Mouse (Mus musculus): Measurements from ENCODE around the gene Gp1bb. TPM values are rescaled to one million over a fixed set of nuclear protein-coding genes. Genes with fewer than 3 reads are reported as not detected.

Gene Gp1bb
- polyA plus RNA-seq, 1 experiment: 84.3 TPM

DNA sequence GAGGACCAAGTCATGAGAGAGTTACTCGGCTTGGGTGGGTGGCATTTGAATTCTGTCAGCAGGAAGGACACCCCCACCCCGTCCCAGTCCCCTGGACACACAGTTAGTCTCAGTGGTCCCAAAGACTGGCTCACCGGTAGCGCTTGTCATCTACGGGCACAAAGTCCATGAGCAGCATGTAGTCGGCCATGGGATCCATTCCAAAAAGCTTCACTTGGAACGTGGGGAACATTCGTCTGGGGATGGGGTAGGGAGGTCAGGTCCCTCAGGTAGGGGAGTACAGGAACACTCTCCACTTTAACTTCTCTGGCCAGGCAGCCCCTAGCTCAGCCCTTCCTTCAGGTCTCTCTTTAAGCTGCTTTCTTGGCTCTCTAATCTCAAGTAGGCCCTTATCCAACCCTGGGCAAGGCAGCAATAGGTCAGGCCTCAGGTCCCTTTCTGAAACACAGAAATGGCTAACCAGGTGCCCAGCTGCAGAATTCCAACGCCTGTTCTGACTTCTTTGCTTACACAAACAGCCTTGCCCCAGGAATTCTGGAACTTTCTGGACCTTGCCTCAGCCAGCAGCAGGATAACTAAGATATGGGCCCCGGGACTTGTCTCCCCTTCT, 37.2 kb downstream of the Gp1bb start:
- H3K4me3 ChIP-seq (replicated peaks; ENCODE audit: control insufficient read depth, low read depth, low read length): no peak overlapping the region
- WGBS: 70% methylated on average over 10 of the region's 10 CpGs
- no peak overlapping the region for H3K27ac ChIP-seq (ENCODE audit: control insufficient read depth, insufficient read depth, low read depth, low read length, poor library complexity)
- TF ChIP-seq CTCF (IDR thresholded peaks at IDR 0.05; ENCODE audit: control insufficient read depth, insufficient read depth, low read length) (no peak), POLR2A (IDR thresholded peaks at IDR 0.05; ENCODE audit: borderline replicate concordance, control insufficient read depth, low read depth, low read length) (no peak)
- H3K4me1 ChIP-seq (ENCODE audit: control insufficient read depth, insufficient read depth, low read length): no peaks in the 10 kb centered on the region

GRCm38 (mm10) chr16:18583673-18584357, 38.4 kb downstream of the Gp1bb start:
- 66% methylated on average over 10 of the region's 10 CpGs for WGBS
- Histone ChIP-seq H3K27ac (ENCODE audit: control insufficient read depth, insufficient read depth, low read depth, low read length, poor library complexity) (no peak overlapping the region), H3K4me3 (replicated peaks; ENCODE audit: control insufficient read depth, low read depth, low read length) (no peak overlapping the region), H3K4me1 (ENCODE audit: control insufficient read depth, insufficient read depth, low read length) (no peaks in the 10 kb centered on the region)
- no peak for TF ChIP-seq CTCF (IDR thresholded peaks at IDR 0.05; ENCODE audit: control insufficient read depth, insufficient read depth, low read length)
- no peak for TF ChIP-seq POLR2A (IDR thresholded peaks at IDR 0.05; ENCODE audit: borderline replicate concordance, control insufficient read depth, low read depth, low read length)

- no peak overlapping the region for H3K27ac ChIP-seq (ENCODE audit: control insufficient read depth, insufficient read depth, low read depth, low read length, poor library complexity)
- H3K4me3 ChIP-seq (replicated peaks; ENCODE audit: control insufficient read depth, low read depth, low read length): no peak overlapping the region
- 61% methylated on average over 10 of the region's 10 CpGs for WGBS
- no peaks in the 10 kb centered on the region for H3K4me1 ChIP-seq (ENCODE audit: control insufficient read depth, insufficient read depth, low read length)
- TF ChIP-seq POLR2A (IDR thresholded peaks at IDR 0.05; ENCODE audit: borderline replicate concordance, control insufficient read depth, low read depth, low read length) (no peak), CTCF (IDR thresholded peaks at IDR 0.05; ENCODE audit: control insufficient read depth, insufficient read depth, low read length) (no peak)
Measured at GRCm38 (mm10) chr16:18583169-18583568, 39.0 kb downstream of the Gp1bb start.

- no peak overlapping the region for H3K4me3 ChIP-seq (replicated peaks; ENCODE audit: control insufficient read depth, low read depth, low read length)
- 4% methylated on average over 67 of the region's 67 CpGs for WGBS
- H3K27ac ChIP-seq (ENCODE audit: control insufficient read depth, insufficient read depth, low read depth, low read length, poor library complexity): no peak overlapping the region
- TF ChIP-seq CTCF (IDR thresholded peaks at IDR 0.05; ENCODE audit: control insufficient read depth, insufficient read depth, low read length): no peak
- no peak for TF ChIP-seq POLR2A (IDR thresholded peaks at IDR 0.05; ENCODE audit: borderline replicate concordance, control insufficient read depth, low read depth, low read length)
- no peaks in the 10 kb centered on the region for H3K4me1 ChIP-seq (ENCODE audit: control insufficient read depth, insufficient read depth, low read length)
Measured at GRCm38 (mm10) chr16:18582426-18583148, 39.6 kb downstream of the Gp1bb start.

- H3K27ac ChIP-seq (ENCODE audit: control insufficient read depth, insufficient read depth, low read depth, low read length, poor library complexity): no peak overlapping the region
- no peak overlapping the region for H3K4me3 ChIP-seq (replicated peaks; ENCODE audit: control insufficient read depth, low read depth, low read length)
- TF ChIP-seq POLR2A (IDR thresholded peaks at IDR 0.05; ENCODE audit: borderline replicate concordance, control insufficient read depth, low read depth, low read length) (no peak), CTCF (IDR thresholded peaks at IDR 0.05; ENCODE audit: control insufficient read depth, insufficient read depth, low read length) (no peak)
- WGBS: 2% methylated on average over 66 of the region's 66 CpGs
- H3K4me1 ChIP-seq (ENCODE audit: control insufficient read depth, insufficient read depth, low read length): no peaks in the 10 kb centered on the region
Measured at GRCm38 (mm10) chr16:18581623-18582205, 40.5 kb downstream of the Gp1bb start.

DNA sequence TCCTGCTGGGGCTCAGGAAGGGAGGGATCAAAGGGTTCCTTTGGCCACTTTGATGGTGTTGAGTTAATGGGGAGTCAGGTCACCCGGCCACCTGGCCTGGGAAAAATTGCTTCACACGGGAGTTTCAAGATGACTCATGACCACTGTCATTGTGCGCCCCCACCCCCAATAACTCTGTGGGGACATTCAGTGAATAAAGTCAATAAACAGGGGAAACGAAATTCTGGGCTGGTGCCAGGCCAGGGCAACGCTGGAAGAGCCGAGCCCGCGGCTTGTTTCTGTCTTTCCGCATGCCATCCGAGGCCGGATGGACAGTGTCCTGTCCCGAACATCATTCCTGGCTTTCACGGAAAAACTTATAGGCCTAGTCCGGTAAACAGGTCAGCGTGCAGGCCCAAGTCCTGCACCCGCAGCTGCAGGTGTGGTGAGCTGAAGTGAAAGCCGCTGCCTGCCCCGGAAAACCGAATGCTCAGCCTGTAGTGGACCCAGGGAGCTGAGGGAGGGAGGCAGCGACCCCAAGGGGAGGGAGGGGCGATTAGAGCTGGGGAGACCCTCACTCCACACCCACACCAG, 41.1 kb downstream of the Gp1bb start:
- no peak overlapping the region for H3K4me3 ChIP-seq (replicated peaks; ENCODE audit: control insufficient read depth, low read depth, low read length)
- TF ChIP-seq CTCF (IDR thresholded peaks at IDR 0.05; ENCODE audit: control insufficient read depth, insufficient read depth, low read length): no peak
- TF ChIP-seq POLR2A (IDR thresholded peaks at IDR 0.05; ENCODE audit: borderline replicate concordance, control insufficient read depth, low read depth, low read length): no peak
- H3K27ac ChIP-seq (ENCODE audit: control insufficient read depth, insufficient read depth, low read depth, low read length, poor library complexity): no peak overlapping the region
- no peaks in the 10 kb centered on the region for H3K4me1 ChIP-seq (ENCODE audit: control insufficient read depth, insufficient read depth, low read length)
- WGBS: 9% methylated on average over 21 of the region's 21 CpGs

DNA sequence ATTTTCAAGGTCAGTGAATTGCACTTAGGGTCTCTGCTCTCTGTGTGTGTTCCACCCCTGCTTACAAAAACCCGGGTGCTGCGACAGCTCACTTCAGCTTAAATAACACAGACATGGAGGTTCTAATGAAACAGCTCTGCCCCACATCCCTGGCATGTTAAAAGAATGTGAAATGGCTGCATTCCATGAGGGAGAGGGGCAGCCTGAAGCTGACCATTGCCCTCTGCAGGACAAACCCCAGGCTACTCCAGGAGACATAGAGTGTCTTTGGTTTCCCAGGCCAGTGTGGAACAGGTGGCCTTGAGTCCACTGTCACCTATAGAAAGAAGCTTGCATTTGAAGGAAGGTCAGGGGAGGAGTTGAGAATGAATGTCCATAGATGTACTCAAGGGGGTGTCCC, 41.8 kb downstream of the Gp1bb start:
- Histone ChIP-seq H3K27ac (ENCODE audit: control insufficient read depth, insufficient read depth, low read depth, low read length, poor library complexity) (no peak overlapping the region), H3K4me3 (replicated peaks; ENCODE audit: control insufficient read depth, low read depth, low read length) (no peak overlapping the region), H3K4me1 (ENCODE audit: control insufficient read depth, insufficient read depth, low read length) (no peaks in the 10 kb centered on the region)
- WGBS: 65% methylated on average over 2 of the region's 2 CpGs
- no peak for TF ChIP-seq CTCF (IDR thresholded peaks at IDR 0.05; ENCODE audit: control insufficient read depth, insufficient read depth, low read length)
- TF ChIP-seq POLR2A (IDR thresholded peaks at IDR 0.05; ENCODE audit: borderline replicate concordance, control insufficient read depth, low read depth, low read length): no peak

All from bone marrow, adult 2 months (tissue).